Mouse (Mus musculus): Measurements from ENCODE around the gene Bub1b.

GRCm38 (mm10) chr2:118620101-118620500 lies 22.1 kb downstream of the Bub1b start:
- TF ChIP-seq CTCF (IDR thresholded peaks at IDR 0.05; ENCODE audit: low read depth) (no peak), EP300 (IDR thresholded peaks at IDR 0.05; ENCODE audit: low read depth) (no peak)

Measured in liver, postnatal 0 days (tissue).